Mouse (Mus musculus) hindbrain, embryonic 11.5 days (tissue): Measurements from ENCODE around the gene Pard3b. TPM values are rescaled to one million over a fixed set of nuclear protein-coding genes. Genes with fewer than 3 reads are reported as not detected.

ENCODE experiments used
- ATAC-seq: fragments of 200-750 bp; cut with Nextera tagmentation; 2 replicates; pipeline ENCODE4 v1.8.0; 2017; ENCODE audit warnings: mild to moderate bottlenecking, moderate TSS enrichment, moderate library complexity; ENCODE audit not compliant: low FRiP score
- DNase-seq: peaks from one replicate; pipeline ENCODE4 v3.0.0-alpha.2; 2015; ENCODE audit warnings: low spot score
- H3K27ac ChIP-seq: fragments of 300-500 bp; sonication (generic); 2 replicates; pipeline ENCODE4 v1.5.1; 2014; ENCODE audit warnings: mild to moderate bottlenecking, low read depth, low read length
- H3K27me3 ChIP-seq: fragments of 300-500 bp; sonication (generic); 2 replicates; pipeline ENCODE4 v1.6.1; 2014; ENCODE audit warnings: mild to moderate bottlenecking, low read length, moderate library complexity, mixed read lengths; ENCODE audit not compliant: control insufficient read depth, insufficient read depth
- H3K36me3 ChIP-seq: fragments of 300-500 bp; sonication (generic); 2 replicates; pipeline ENCODE4 v1.6.1; 2014; ENCODE audit warnings: mild to moderate bottlenecking, low read length, moderate library complexity, mixed read lengths; ENCODE audit not compliant: control insufficient read depth, insufficient read depth
- H3K4me1 ChIP-seq: fragments of 300-500 bp; sonication (generic); replicated peaks from 2 replicates; pipeline ENCODE4 v1.6.1; 2014; ENCODE audit warnings: low read length, mixed read lengths; ENCODE audit not compliant: control insufficient read depth, insufficient read depth
- H3K4me2 ChIP-seq: fragments of 300-500 bp; sonication (generic); replicated peaks from 2 replicates; pipeline ENCODE4 v1.6.1; 2014; ENCODE audit warnings: mild to moderate bottlenecking, low read depth, low read length
- H3K4me3 ChIP-seq: fragments of 300-500 bp; sonication (generic); 2 replicates; pipeline ENCODE4 v1.5.1; 2014; ENCODE audit warnings: low read depth, low read length
- H3K9ac ChIP-seq: fragments of 300-500 bp; sonication (generic); 2 replicates; pipeline ENCODE4 v1.6.1; 2014; ENCODE audit warnings: low read depth, low read length
- H3K9me3 ChIP-seq: fragments of 300-500 bp; sonication (generic); 2 replicates; pipeline ENCODE4 v1.6.1; 2016; ENCODE audit warnings: low read length; ENCODE audit not compliant: control insufficient read depth
- whole genome bisulfite sequencing: fragments of 180-500 bp; shearing (Covaris S2); extraction: QIAGEN DNeasy Blood & Tissue Kit; methylation state at CpG from one replicate; pipeline ENCODE4 v1.1.7; 2014; 5-methylcytosine and 5-hydroxymethylcytosine counted together
- polyA plus RNA-seq: library from polyadenylated mRNA; unstranded; fragments of >200 nt; fragmentation: Nextera tagmentation; extraction: Ambion mirVana; gene quantifications from 2 replicates; pipeline ENCODE4 v1.2.1, GENCODE M21; 2014

Gene Pard3b
- 11.5 and 16.8 TPM in 2 replicates for polyA plus RNA-seq

DNA sequence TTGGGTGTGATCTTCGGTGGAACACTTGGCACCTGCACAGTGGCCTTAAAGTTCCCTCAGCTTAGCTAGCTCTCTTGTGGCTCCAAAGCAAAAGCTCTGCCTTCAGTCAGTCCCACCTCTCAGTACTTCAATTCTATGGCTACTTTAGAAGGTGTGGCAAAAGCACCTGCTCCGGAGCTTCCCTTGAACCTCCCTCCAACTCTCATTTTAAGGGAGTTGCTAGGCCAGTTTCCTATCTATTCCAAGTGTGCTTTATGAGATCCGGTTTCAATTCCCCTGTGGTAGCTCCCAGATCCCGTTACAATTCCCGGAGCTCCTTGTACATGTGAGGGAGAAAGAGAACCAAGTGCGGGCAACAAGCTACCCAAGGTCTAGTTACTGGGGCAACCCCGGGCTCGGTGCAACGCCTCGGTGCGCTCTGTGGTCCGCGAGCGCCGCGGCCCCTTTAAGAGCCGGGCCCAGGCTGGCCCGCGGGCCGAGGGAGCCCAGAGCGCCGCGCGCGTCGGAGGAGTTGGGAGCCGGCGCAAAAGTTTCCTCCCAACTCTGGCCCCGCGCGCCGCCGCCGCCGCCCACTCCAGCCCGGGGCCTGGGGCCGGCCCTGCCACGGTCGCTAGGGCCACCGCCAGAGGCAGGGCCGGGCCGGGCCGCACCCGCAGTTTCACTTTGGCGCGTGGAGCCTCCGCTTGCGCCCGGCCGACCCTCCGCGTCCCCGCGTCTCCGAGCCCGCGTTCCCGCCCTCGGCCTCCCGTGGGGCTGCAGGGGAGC is at the start of gene Pard3b:
Gene Pard3b, plus strand, starts transcription at position 478 of the 765 bp plus-strand sequence.
- Histone ChIP-seq H3K4me1 (0 out of 2 replicates have a peak, but pooled peaks cover 4% of the 10 kb centered on the region), H3K9ac (peak within 1 kb of the TSS; percentile 87), H3K27ac (no peak within 1 kb of the TSS), H3K36me3 (no peaks in the 10 kb centered on the region), H3K27me3 (no peaks in the 10 kb centered on the region; the same call in 1 of the 2 replicates), H3K4me3 (peak within 1 kb of the TSS; percentile 84), H3K9me3 (no peaks in the 10 kb centered on the region), H3K4me2 (peak within 1 kb of the TSS; percentile 98)
- DNase-seq (peak; percentile 82), ATAC-seq (peak; percentile 90)
- 3% methylated on average over 23 of the region's 60 CpGs for WGBS

DNA sequence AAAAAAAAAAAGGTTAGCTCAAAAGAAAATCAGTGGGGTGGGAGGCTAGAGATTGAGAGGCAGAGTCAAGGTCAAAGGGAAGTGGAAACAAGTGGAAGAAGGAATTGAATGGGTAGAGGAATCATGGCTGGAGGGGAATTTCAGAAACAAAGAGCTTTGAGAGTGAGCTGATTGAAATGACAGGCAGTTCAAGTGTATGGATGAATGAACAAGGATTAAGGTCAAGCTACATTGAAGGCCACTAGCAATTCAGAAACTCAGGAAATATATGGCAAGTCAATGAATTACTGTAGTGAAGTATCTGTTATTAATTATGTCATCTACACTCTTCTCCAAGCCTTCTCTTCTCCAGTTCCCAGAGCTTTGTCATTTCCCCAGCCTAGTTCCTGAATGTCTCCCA is 22.4 kb upstream of the Pard3b start:
- H3K4me2 ChIP-seq: no peak overlapping the region
- no peaks in the 10 kb centered on the region for H3K36me3 ChIP-seq
- H3K4me3 ChIP-seq: no peak overlapping the region
- DNase-seq (no peak), ATAC-seq (no peak)
- H3K9ac ChIP-seq: no peak overlapping the region
- H3K27me3 ChIP-seq: no peaks in the 10 kb centered on the region
- H3K9me3 ChIP-seq: no peaks in the 10 kb centered on the region
- H3K27ac ChIP-seq: no peak overlapping the region
- no peaks in the 10 kb centered on the region for H3K4me1 ChIP-seq

DNA sequence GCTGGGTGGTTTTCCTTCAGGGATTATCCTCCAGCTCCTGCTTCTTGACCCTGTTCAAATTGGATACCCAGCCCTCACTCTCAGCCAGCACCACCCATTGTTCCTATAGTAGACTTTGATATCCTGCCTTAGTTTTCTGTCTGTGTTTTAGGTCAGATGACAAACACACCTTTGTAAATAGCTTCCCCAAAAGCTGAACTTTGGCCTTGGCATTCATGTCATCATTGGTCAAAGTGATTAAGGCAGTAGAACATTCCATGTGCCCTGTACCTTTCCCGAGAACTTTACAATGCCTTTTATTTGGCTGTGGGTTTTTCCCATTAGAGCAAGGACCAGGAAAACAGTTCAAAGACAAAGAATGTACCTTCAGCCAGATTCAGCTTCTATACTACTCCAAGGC is 18.0 kb upstream of the Pard3b start:
- Histone ChIP-seq H3K9ac (no peak overlapping the region), H3K4me3 (no peak overlapping the region), H3K4me2 (no peak overlapping the region), H3K4me1 (no peaks in the 10 kb centered on the region), H3K27me3 (no peaks in the 10 kb centered on the region), H3K27ac (no peak overlapping the region), H3K36me3 (no peaks in the 10 kb centered on the region), H3K9me3 (no peaks in the 10 kb centered on the region)
- no peak for DNase-seq
- no peak for ATAC-seq
- WGBS: 69% methylated on average over 1 of the region's 1 CpGs

- 79% methylated on average over 2 of the region's 2 CpGs for WGBS
Measured at GRCm38 (mm10) chr1:61629857-61630256, 8.8 kb upstream of the Pard3b start.

GRCm38 (mm10) chr1:61639114-61640093 is 780 bp downstream of the Pard3b start:
- Histone ChIP-seq H3K9ac (peak overlapping the region; percentile 87), H3K4me2 (peak overlapping the region; percentile 98), H3K27ac (no peak overlapping the region), H3K27me3 (no peaks in the 10 kb centered on the region; the same call in 1 of the 2 replicates), H3K36me3 (no peaks in the 10 kb centered on the region), H3K4me1 (0 out of 2 replicates have a peak, but pooled peaks cover 4% of the 10 kb centered on the region), H3K4me3 (peak overlapping the region; percentile 84), H3K9me3 (no peaks in the 10 kb centered on the region)
- 4% methylated on average over 39 of the region's 40 CpGs for WGBS
- ATAC-seq: peak; percentile 82
- peak; percentile 51 for DNase-seq

More at GRCm38 (mm10) chr1:61629857-61630256, 8.8 kb upstream of the Pard3b start:
- Histone ChIP-seq H3K4me1 (no peaks in the 10 kb centered on the region), H3K9me3 (no peaks in the 10 kb centered on the region), H3K4me3 (no peak overlapping the region), H3K36me3 (no peaks in the 10 kb centered on the region), H3K27me3 (no peaks in the 10 kb centered on the region), H3K4me2 (no peak overlapping the region), H3K9ac (no peak overlapping the region), H3K27ac (no peak overlapping the region)
- DNase-seq (no peak), ATAC-seq (no peak)

GRCm38 (mm10) chr1:61641880-61642279 is 3.3 kb downstream of the Pard3b start:
- ATAC-seq (no peak), DNase-seq (no peak)
- Histone ChIP-seq H3K27ac (no peak overlapping the region), H3K9me3 (no peaks in the 10 kb centered on the region), H3K4me3 (no peak overlapping the region), H3K27me3 (no peaks in the 10 kb centered on the region; the same call in 1 of the 2 replicates), H3K4me1 (0 out of 2 replicates have a peak, but pooled peaks cover 4% of the 10 kb centered on the region), H3K9ac (no peak overlapping the region), H3K36me3 (no peaks in the 10 kb centered on the region), H3K4me2 (no peak overlapping the region)
- WGBS: 73% methylated on average over 4 of the region's 4 CpGs

GRCm38 (mm10) chr1:61645062-61645461 is 6.4 kb downstream of the Pard3b start:
- DNase-seq (no peak), ATAC-seq (no peak)
- no peak overlapping the region for H3K27ac ChIP-seq
- no peaks in the 10 kb centered on the region for H3K27me3 ChIP-seq
- H3K4me1 ChIP-seq: no peaks in the 10 kb centered on the region
- no peak overlapping the region for H3K9ac ChIP-seq
- H3K4me2 ChIP-seq: no peak overlapping the region
- no peaks in the 10 kb centered on the region for H3K9me3 ChIP-seq
- H3K36me3 ChIP-seq: no peaks in the 10 kb centered on the region
- no peak overlapping the region for H3K4me3 ChIP-seq
- 90% methylated on average over 3 of the region's 3 CpGs for WGBS

- H3K27me3 ChIP-seq: no peaks in the 10 kb centered on the region
- DNase-seq: no peak
- H3K9ac ChIP-seq: no peak overlapping the region
- H3K36me3 ChIP-seq: no peaks in the 10 kb centered on the region
- no peak for ATAC-seq
- H3K27ac ChIP-seq: no peak overlapping the region
- no peak overlapping the region for H3K4me3 ChIP-seq
- no peak overlapping the region for H3K4me2 ChIP-seq
- 0 out of 2 replicates have a peak, but pooled peaks cover 3% of the 10 kb centered on the region for H3K4me1 ChIP-seq
- H3K9me3 ChIP-seq: no peaks in the 10 kb centered on the region
Measured at GRCm38 (mm10) chr1:61649964-61650363, 11.3 kb downstream of the Pard3b start.
